Mouse (Mus musculus) kidney, adult 2 months (tissue): ENCODE measurements at regions not wholly inside any gene's neighbourhood (a gene's known extent, or its start where the extent isn't known, plus 50 kb on each side); places are given as distances from the start of the nearest gene placed in this dataset.

Experiments used
- DNase-seq: peaks from one replicate; pipeline ENCODE4 v3.0.0; 2021
- H3K27ac ChIP-seq: fragments of 200-500 bp; 2 replicates; pipeline ENCODE4 v1.5.1; 2012; ENCODE audit warnings: low read depth, low read length, control low read depth, inconsistent platforms; ENCODE audit not compliant: insufficient read depth
- H3K27me3 ChIP-seq: fragments of 200-500 bp; replicated peaks from 2 replicates; pipeline ENCODE4 v1.6.1; 2012; ENCODE audit warnings: mild to moderate bottlenecking, moderate library complexity, low read length, inconsistent platforms; ENCODE audit not compliant: control insufficient read depth, insufficient read depth
- H3K36me3 ChIP-seq: fragments of 200-500 bp; 2 replicates; pipeline ENCODE4 v1.6.1; 2012; ENCODE audit warnings: mild to moderate bottlenecking, moderate library complexity, low read length, inconsistent platforms; ENCODE audit not compliant: control insufficient read depth, insufficient read depth
- H3K4me1 ChIP-seq: fragments of 200-500 bp; 2 replicates; pipeline ENCODE4 v1.6.1; 2011; ENCODE audit warnings: low read length; ENCODE audit not compliant: control insufficient read depth, insufficient read depth
- H3K4me3 ChIP-seq: fragments of 200-500 bp; 2 replicates; pipeline ENCODE4 v1.5.1; 2011; ENCODE audit warnings: mild to moderate bottlenecking, low read depth, low read length, control low read depth; ENCODE audit not compliant: insufficient read depth
- CTCF ChIP-seq: fragments of 200-500 bp; conservative IDR thresholded peaks from 2 replicates; pipeline ENCODE4 v1.5.1; 2011; ENCODE audit warnings: low read depth, mild to moderate bottlenecking, control low read depth, low read length, moderate library complexity, mixed read lengths; ENCODE audit not compliant: insufficient read depth, insufficient read length
- POLR2A ChIP-seq: fragments of 200-500 bp; IDR thresholded peaks from one replicate; pipeline ENCODE4 v1.6.1; 2011; ENCODE audit warnings: low read depth, low read length, control low read depth
- WGBS: fragments of 180-500 bp; shearing (Covaris S2); methylation state at CpG from one replicate; pipeline ENCODE4 v1.1.7; 2018; 5-methylcytosine and 5-hydroxymethylcytosine counted together

DNA sequence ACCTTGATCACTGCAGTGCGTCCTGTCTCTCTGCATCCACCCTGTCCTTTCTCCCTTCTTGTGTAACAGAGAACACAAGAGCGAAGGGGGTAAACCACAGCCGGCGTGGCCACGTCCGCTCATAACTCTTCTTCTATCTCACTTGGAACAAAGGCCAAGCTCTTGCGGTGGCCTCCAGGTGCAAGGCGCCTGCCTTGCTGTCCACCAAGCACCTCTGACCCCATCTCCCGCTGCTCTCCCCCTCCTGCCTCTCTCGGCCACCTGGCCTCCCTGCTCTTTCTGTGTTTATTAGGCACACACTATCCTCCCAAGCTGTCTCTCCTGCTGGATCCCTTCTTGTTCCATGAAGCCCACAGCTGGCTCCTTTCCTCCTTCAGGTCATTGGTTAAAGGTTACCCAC lies 71.3 kb downstream of the Ccdc54 start:
- no peak for DNase-seq
- Histone ChIP-seq H3K27ac (no peak overlapping the region), H3K36me3 (no peaks in the 10 kb centered on the region), H3K4me1 (no peaks in the 10 kb centered on the region), H3K4me3 (no peak overlapping the region), H3K27me3 (no peaks in the 10 kb centered on the region)
- 38% methylated on average over 10 of the region's 10 CpGs for WGBS
- no peak for TF ChIP-seq CTCF
- no peak for TF ChIP-seq POLR2A

DNA sequence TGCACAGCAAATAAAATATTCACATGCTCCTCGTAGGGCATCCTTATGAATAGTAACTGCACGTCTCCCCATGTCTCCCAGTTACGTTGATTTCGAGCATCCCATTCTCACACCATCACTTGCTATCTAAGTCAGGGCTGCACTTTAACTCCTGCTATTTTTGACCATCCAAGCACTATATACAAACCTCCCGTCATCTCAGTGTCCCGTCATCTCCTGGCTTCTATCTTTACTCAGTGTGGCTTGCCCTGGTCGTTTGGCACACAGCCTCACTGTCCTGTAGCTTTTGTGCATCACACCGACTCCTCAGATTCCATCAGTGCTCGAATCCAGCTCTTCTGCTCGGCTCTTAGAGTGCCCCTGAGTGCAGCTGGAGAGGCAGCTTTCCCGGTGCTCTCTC lies 74.4 kb downstream of the Ccdc54 start:
- no peak overlapping the region for H3K27ac ChIP-seq
- no peaks in the 10 kb centered on the region for H3K36me3 ChIP-seq
- no peaks in the 10 kb centered on the region for H3K4me1 ChIP-seq
- DNase-seq: no peak
- 54% methylated on average over 11 of the region's 11 CpGs for WGBS
- TF ChIP-seq POLR2A (no peak), CTCF (no peak)
- H3K4me3 ChIP-seq: no peak overlapping the region
- H3K27me3 ChIP-seq: no peaks in the 10 kb centered on the region

DNA sequence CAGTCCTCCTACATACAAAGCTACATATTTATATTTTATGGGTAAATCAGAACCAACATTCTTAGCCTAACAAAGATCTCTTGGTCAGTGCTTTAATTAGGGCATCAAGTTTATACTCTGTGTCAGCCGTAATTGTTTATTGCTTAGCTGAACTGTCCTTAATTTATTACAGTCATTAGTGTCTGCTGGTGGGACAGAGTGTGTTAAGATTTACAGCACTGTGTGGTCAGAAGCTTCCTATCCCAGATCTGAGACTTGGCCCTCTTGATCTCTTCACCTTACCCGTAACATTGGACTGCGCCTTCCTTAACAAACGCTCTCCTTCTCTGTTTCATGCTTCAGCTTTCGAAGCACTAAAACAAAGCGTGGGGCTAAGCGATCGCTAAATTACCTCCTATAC lies 75.9 kb downstream of the Ccdc54 start:
- no peaks in the 10 kb centered on the region for H3K27me3 ChIP-seq
- WGBS: 38% methylated on average over 8 of the region's 8 CpGs
- no peak for DNase-seq
- no peaks in the 10 kb centered on the region for H3K36me3 ChIP-seq
- H3K4me1 ChIP-seq: no peaks in the 10 kb centered on the region
- H3K27ac ChIP-seq: no peak overlapping the region
- H3K4me3 ChIP-seq: no peak overlapping the region
- no peak for TF ChIP-seq CTCF
- no peak for TF ChIP-seq POLR2A

DNA sequence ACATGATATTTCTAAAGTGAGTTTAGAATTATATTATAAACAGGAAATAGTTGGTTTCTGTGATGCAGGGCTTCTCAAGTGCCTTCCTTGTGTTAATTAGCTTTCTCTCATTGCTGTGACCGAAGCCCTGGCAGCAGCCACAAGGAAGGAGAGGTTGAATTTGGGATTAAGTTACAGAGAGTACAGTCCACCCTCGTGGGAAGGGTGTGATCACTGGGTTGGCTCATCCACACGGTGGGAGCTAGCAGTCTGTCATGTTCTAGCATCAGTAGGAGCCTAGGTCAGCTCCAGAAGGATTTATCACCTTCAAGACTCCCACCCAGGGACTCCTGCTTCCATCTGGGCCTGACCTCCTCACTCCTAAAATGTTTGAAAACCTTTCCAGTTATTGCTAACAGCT lies 78.9 kb downstream of the Ccdc54 start:
- Histone ChIP-seq H3K27ac (no peak overlapping the region), H3K4me3 (no peak overlapping the region), H3K36me3 (no peaks in the 10 kb centered on the region), H3K27me3 (no peaks in the 10 kb centered on the region), H3K4me1 (no peaks in the 10 kb centered on the region)
- DNase-seq: no peak
- TF ChIP-seq CTCF: no peak
- TF ChIP-seq POLR2A: no peak
- WGBS: 25% methylated on average over 3 of the region's 3 CpGs

DNA sequence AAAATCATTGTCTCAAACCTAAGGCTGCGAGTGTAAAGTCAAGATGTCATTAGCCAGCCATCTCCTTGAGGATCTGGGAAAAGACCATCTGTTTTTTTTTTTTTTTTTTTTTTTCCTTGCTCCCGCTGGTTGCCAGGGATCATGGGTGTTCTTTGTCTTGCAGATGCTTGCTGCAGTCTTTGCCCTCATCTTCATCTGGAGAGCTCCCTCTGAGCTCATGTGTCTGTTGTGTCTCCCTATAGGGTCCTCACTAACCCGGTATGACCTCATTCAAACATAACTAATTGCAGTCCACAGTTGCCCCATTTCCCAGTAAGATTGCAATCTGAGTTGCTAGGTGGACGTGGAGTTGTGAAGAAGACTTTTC lies 77.3 kb upstream of the Bbx start:
- TF ChIP-seq CTCF: no peak
- TF ChIP-seq POLR2A: no peak
- H3K4me1 ChIP-seq: no peaks in the 10 kb centered on the region
- no peak overlapping the region for H3K27ac ChIP-seq
- H3K36me3 ChIP-seq: no peaks in the 10 kb centered on the region
- H3K4me3 ChIP-seq: no peak overlapping the region
- 75% methylated on average over 4 of the region's 4 CpGs for WGBS
- H3K27me3 ChIP-seq: no peaks in the 10 kb centered on the region
- DNase-seq: no peak

DNA sequence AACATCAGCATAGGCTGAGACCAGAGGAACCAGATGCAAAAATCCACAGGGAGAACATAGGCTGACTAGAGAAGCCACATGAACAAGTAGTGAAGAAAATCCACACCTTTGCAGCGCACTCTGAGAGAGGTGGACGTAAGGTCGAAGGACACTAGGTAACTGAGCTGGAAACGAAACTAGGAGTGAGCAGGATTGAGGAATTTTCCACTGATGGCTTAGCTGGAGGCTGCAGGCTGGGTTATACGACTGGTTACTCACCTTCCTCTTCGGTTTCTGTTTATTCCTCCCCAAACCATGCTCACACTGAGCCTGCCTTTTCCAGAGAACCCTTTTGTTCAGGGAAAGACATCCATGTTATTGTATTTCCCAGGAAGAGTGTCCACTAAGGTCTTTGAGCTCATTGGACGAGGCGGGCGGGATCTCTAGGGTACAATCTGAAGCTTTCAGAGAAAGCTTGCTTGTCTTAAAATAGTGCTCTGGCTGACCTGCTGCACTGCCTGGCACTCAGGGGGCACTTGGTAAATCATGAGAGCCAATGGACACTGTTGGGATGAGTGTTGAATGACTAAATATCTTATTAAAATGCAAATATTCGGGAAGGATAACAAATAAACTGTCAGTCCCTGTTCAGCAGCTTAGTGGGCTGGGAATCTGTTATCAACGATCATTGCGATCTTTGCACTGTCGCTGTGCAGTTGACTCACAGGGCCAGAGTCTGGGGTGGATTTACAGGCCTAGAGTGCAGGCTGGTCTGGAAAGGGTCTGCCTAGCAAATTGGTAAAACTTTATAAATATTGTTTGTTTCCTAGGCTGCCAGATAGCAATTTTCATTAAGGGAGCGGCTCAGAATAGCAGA lies 76.7 kb upstream of the Bbx start:
- no peak overlapping the region for H3K27ac ChIP-seq
- TF ChIP-seq POLR2A (no peak), CTCF (no peak)
- H3K36me3 ChIP-seq: no peaks in the 10 kb centered on the region
- H3K27me3 ChIP-seq: no peaks in the 10 kb centered on the region
- H3K4me1 ChIP-seq: no peaks in the 10 kb centered on the region
- DNase-seq: no peak
- 82% methylated on average over 14 of the region's 14 CpGs for WGBS
- H3K4me3 ChIP-seq: no peak overlapping the region

DNA sequence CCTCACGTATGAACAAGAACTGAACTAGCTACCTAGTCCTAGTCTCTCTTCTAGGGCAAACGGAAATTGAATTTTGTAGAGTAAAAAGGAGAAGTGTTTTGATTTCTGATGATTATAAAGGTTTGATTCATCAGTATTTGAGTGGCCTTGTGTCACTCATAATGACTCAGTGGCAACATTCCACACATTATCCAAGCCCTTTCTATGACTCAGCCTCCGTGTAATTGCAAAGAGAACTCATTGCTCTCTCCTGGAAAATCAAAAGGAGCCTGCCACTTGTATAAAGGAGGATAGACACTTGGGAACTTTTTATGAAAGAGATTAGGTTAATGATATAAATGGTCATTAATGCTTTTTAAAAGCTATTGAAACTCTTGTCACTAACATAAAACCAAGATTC lies 72.4 kb upstream of the Bbx start:
- no peak for DNase-seq
- TF ChIP-seq POLR2A (no peak), CTCF (no peak)
- 78% methylated on average over 3 of the region's 3 CpGs for WGBS
- H3K36me3 ChIP-seq: no peaks in the 10 kb centered on the region
- H3K4me3 ChIP-seq: no peak overlapping the region
- no peak overlapping the region for H3K27ac ChIP-seq
- H3K4me1 ChIP-seq: no peaks in the 10 kb centered on the region
- H3K27me3 ChIP-seq: no peaks in the 10 kb centered on the region

DNA sequence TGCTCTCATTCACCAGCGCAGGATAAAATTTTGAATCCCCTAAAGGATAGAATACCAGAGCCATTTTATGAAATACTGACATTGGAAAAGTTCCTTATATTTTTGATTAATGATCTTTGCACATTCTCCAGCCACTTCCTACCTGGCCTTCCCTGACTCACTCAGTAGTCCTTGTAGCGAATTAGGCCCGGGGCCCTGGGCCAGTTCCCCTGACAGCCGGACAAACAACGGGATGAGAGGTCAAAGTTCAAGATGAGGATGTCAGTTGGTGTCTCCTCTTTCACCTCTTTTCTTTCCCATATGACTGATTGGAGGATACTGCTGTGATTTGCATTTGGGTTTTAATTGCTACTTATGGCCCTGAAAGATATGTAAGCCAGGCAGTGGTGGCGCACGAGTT lies 66.7 kb upstream of the Bbx start:
- no peaks in the 10 kb centered on the region for H3K36me3 ChIP-seq
- no peaks in the 10 kb centered on the region for H3K4me1 ChIP-seq
- TF ChIP-seq POLR2A (no peak), CTCF (no peak)
- 50% methylated on average over 7 of the region's 7 CpGs for WGBS
- no peak for DNase-seq
- H3K27me3 ChIP-seq: no peaks in the 10 kb centered on the region
- no peak overlapping the region for H3K27ac ChIP-seq
- no peak overlapping the region for H3K4me3 ChIP-seq
